Mouse (Mus musculus) fat pad, adult 2 months (tissue): ENCODE measurements around the gene Rbfox1.

Experiments used
- DNase-seq: peaks from one replicate; pipeline ENCODE4 v3.0.0-alpha.2; 2011; ENCODE audit warnings: low read depth, low spot score; ENCODE audit errors: extremely low read depth

Rbfox1 gene

DNA sequence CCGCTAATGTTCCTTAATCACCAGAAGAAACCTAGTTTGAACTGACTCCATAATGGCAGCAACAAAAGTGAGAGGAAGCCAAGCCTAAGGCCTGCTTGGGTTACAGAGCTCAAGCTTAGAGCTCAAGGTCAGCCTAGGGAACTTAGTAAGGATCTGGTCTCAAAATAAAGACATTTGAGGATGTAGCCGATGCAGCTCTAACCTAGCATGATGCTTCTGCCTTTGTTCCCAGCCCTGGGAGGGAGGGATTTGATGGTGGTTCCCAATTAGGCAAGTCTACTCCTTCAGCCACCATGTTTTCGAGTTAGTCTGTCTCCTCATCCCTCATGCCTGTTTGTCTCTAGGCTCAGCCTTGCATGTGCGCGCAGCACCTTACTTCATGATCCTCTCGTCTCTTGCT is 1548.1 kb downstream of the Rbfox1 start:
- DNase-seq, result no peak

DNA sequence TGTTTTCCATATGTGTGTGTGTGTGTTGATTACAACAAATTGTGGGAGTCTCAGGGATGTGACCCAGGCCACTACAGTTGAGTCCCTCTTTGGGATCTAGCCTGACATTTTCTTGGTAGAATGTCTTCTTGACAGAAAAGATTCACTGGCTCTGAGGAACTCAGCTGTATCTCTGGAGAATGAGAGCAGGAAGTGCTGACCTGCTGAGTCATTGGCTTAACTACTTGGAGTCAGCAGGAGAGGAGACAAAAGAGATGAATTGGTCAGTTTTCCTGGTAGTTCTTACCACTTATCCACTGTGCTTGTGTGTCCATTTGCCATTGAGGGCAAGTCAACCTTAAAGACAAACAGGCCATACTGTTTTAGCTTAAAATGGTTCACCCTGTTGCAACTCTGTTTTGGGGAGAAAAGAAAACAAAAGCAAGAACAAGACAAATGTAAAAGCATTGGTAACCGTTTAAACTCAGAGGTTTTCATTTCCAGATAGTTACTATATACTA is 1561.7 kb downstream of the Rbfox1 start:
- no peak for DNase-seq

DNA sequence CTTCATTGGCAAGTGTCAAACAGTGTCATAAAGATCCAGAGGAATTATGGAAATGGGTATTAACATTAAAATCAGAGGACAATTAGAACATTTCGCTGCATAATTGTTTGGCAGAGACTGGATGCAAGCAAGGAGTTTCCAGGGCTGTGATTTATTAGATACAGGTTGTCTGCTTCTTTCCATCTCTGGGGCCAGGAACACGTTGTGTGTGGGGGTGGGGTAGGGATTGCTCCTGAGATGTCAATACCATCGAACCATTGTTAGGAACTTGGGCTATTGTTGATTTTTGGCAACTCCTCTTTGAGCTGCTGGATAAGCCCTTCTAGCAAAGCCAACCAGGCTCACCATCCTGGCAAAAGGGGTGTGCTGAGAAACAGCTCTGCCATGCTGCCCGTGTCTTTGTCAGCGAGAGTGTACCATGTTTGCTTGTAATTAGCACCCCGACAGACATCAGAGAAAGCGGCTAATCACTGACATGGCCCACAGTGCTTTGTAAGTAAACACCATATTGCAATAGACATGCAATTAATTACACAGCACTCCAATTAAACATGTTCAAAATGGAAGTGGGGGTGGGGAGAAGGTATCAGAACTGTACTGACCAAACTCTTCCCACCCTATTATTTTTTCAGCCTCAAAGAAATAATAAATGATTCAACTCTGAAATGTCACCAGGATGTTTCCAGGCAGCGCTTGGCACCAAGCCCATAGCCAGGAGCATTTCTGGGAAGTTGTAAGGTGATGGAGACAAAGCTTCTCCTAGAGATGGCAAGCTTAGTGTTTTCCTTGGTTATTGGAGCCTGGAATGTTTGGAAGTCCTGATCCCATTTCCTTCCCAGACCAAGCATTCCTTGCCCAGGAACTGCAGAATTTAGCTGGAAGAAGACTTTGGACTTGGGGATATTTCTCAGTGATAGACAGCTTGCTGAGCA is 1562.8 kb downstream of the Rbfox1 start:
- peak; percentile 3 for DNase-seq

DNA sequence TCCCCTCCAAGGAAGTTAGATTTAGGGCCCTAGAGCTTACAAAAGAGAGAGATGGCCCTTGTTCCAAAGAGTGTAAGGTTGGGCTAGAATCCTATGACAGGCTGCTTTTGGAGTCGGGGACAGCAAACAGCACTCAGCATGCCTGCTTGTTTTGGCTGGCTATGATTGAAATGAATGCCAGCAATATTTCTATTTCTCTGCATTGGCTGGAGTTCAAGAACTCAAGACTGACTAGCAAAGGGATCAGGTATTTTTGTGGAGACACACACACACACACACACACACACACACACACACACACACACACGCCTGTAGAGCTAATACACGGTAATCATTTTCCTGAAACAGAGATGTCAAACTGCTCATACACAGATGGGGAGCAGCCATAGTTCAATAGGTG is 1566.0 kb downstream of the Rbfox1 start:
- peak; percentile 10 for DNase-seq

GRCm38 (mm10) chr16:7457571-7457970 is 1572.4 kb downstream of the Rbfox1 start:
- DNase-seq, result no peak
